Mouse (Mus musculus): ENCODE data around the gene Mindy4b-ps.

GRCm38 (mm10) chr3:58829926-58830325 is 7.8 kb upstream of the Mindy4b-ps start:
- TF ChIP-seq POLR2A (IDR thresholded peaks at IDR 0.05; ENCODE audit: borderline replicate concordance, extremely low read depth, low read depth, low read length), result no peak
- TF ChIP-seq CTCF (IDR thresholded peaks at IDR 0.05; ENCODE audit: insufficient read depth, low read length), result no peak

Data from lung, adult 2 months (tissue).